Mouse (Mus musculus) heart, postnatal 10 days (tissue): ENCODE measurements around the gene Ryr2. TPM values are rescaled to one million over a fixed set of nuclear protein-coding genes. Genes with fewer than 3 reads are reported as not detected.
"Not testable (repeated sequence)": the region's sequence is repeated elsewhere in the genome, so short reads cannot be mapped to it uniquely, and the experiment has no call there.

Experiments
- DNase-seq, 2 experiments: peaks; one replicate each; pipeline ENCODE4 v3.0.0; 2021
- intact Hi-C: fragments of 180-260 bp; cut with DNase I; formaldehyde crosslinking; loops from one replicate; pipeline ENCODE4 v1.15.1; 2025
- total RNA-seq, 2 experiments: library from RNA; stranded (reverse); gene quantifications; 2 replicates each; pipeline ENCODE4 v1.2.3; 2021

The Ryr2 gene
- total RNA-seq, 2 experiments from 2014 or later: 767 to 773 TPM

DNA sequence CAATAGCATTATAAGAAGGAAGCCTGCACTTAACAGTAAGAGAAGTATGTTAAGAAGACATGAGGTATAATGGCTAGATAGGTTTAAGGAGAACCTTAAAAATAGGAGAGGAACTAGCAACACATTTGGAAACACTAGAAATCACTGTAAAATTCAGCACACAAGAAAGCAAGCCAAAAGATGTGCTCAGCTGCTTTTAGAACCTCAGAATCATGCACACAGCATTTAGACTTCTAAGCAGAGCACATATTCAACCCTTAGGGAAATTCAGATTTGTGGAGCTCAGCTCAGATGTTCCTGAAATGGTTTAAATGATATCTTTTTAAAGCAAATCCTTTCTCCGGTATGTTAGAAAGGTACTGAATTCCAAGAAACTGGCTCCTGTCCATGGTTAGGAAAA, 461.9 kb downstream of the Ryr2 start:
- no peak for DNase-seq
- intact Hi-C loops: no loop called here

DNA sequence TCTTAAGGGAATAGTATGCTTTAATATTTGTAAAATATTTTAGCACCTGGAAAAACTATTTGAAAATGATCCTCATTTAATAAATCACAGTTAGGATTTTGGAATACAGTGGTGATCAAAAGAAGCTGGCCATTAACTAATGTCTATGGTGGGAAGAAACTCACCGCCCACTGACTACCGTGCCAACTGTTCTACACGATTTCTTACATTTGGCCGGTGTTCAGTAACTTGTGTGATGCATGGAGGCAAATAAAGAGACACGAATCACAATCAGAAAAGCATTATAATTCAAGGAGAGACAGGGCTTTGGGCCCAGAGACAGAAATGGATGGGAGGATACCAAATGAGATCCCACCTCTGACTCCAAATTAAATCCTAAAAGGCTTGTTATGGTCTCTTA, 470.4 kb downstream of the Ryr2 start:
- intact Hi-C loops: no loop called here
- DNase-seq: no peak

DNA sequence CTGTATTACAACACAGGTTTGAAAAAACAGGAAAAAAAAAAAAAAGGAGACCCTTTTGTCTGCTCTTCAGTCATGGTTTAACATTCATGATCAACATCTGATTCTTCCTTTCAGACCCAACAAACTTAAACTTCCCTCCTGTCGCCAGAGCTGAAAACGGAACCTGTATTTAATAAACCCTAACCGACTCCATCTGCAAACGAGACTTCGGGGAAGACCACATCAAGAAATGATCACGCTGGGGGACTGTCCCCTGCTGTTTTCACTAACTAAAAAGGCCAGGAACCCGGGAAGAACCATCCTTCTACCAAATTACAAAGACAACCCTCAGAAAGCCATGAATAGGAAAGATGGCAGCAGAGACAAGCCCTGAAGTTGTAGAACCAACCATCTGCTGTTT, 482.2 kb downstream of the Ryr2 start:
- intact Hi-C loops: no loop called here
- no peak for DNase-seq

DNA sequence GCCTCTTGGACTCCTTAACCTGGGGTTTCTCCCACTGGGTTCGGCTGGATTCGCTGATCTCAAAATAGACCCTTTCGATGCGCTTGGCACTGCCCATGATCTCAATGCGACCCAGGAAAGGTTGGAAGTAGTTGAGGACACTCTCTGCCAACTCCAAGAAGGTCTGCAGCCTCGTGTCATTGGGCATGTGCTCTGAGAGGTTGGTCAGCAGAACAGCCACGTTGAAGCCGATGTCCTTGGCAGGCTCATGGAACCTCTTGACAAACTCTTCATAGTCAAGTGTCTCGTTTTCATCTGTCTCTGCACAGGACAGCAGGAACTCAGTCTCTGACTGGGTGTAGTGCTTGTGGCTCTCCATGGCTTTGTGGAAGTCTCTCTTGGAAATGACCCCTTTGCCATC, 511.3 kb downstream of the Ryr2 start:
- DNase-seq: peak; percentile 18 to 28
- intact Hi-C loops: no loop called here

DNA sequence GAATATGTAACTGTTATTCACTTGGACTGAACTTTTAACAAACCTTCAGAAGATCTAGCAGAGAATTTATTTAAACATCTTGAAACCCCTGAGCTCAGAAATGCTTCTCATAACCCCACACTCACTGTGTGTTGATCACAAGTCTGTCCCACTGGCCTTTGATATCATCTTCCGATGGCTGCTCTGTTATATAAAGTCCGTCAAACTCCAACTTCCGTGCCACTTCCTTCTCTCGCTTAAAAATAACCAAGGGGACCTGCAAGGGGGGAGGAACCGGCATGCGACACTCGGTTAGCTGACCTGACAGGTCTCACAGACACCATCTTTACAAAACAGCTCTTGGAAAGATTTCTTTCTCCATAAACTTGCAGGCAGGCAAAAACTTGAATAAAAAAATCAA, 521.5 kb downstream of the Ryr2 start:
- intact Hi-C loops: no loop called here
- DNase-seq: no peak

DNA sequence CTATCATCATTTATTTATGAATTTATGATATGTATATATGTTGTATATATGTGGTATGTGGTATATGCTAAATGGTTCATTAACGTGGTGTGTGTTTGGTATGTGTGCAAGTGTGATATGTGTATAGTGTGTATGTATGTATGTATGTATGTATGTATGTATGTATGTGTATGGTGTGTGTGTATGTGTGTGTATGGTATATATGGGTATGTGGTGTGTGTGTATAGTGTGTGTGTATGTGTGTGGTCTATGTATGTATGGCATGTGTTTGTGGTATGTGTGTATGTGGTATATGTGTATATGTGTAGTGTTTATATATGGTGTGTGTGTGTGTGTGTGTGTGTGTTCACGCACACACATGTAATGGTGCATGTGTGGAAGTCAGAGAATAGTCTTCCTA, 534.2 kb downstream of the Ryr2 start:
- no peak for DNase-seq
- intact Hi-C loops: no loop called here

DNA sequence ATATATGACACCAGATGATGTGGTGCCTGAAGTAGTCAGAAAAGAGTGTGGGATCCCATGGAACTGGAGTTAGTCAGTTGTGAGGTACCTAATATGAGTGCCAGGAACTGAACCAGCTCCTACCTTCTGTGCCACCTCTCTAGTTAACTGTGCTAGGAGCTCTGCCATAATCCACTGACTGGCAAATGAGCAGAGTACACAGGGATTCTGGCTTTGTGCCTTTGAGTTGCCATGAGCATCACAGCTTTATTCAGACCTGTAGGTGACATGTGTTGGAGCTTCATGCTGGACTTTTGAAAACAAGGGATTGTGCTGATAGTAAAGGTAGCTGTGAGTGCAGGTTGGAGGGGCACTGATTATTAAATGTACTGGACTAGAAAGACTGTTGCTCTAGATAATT, 539.4 kb downstream of the Ryr2 start:
- no peak for DNase-seq
- intact Hi-C loops: loop anchor here (10.0 kb wide), 1 partner anchor 1203 kb away; the partner anchor contains the start of gene Chrm3

DNA sequence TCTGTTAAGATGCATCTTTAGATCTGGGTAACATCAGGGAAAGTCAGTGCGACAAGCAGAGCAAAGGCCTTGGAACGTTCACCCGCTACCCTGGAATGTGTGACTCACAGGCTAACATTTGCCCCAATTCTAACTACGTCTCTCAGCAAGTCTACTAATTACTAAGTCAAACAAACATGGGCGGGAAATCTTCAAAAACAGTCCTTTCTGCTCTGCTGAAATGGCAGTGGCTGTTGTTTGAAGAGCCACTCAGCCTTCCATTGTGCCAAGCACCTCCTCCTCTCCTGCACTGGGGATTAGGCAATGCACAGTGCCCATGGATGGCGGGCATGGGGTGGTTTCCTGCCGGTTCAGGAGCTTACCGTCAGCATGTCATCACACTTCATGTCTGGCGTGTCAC, 540.3 kb downstream of the Ryr2 start:
- intact Hi-C loops: loop anchor here (10.0 kb wide), 1 partner anchor 1202 kb away; the partner anchor contains the start of gene Chrm3
- DNase-seq: no peak

DNA sequence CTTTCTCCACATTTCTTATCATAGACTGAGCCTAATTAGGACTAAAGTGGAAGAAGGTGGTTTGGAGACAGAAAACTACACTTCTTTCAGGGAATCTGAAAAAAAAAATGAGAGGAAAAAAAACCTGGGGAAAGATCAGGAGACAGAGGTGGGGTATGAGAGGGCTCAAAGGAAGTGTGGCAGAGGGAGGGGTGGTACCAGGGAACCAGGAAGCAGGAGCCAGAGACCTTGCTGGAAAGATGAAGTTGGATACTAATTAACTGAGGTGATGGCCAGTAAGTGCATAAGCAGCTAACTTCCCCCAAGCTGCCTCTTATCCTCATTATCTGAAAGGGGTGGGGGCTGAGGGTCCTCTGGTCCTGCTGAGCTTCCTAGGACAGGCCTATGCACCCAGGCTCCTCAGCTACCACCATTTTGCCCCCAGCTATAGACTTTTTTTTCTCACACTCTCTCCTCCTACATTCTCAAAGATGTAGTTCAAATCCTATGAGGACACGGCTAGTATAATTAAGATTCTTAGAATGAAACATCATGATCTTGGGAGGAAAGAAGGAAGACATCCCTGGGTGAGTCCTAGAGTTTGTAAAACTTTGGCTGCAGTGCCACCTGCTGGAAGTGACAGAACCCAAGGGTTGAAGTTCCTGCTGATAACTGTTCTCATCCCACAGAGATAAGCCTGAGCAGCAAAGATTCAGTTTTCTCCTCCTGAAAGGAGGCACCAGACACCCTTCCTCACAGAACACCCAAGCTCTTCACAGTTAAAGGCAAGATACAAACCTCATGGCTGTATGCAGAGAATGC, 543.3 kb downstream of the Ryr2 start:
- intact Hi-C loops: loop anchor here (5.0 to 10.0 kb wide), 3 partner anchors 621 to 1199 kb away; partner anchors contain the start of gene Chrm3
- DNase-seq: peak; percentile 67 to 79

DNA sequence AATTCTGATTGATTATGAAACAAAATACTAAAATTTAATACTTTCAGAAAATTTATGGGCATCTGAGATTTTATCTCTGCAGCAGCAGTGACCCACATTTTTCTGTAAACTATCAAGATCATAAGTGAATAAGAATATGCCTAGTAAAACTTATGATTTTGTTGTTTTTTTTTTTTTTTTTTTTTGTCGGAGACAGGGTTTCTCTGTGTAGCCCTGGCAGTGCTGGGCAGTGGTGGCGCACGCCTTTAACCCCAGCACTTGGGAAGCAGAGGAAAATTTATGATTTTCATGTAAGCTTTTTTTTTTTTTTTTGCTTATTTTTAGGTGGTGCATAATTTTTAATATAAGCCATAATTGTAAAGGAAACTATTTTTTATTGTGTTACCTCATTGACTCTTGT, 557.1 kb downstream of the Ryr2 start:
- intact Hi-C loops: no loop called here
- no peak for DNase-seq

DNA sequence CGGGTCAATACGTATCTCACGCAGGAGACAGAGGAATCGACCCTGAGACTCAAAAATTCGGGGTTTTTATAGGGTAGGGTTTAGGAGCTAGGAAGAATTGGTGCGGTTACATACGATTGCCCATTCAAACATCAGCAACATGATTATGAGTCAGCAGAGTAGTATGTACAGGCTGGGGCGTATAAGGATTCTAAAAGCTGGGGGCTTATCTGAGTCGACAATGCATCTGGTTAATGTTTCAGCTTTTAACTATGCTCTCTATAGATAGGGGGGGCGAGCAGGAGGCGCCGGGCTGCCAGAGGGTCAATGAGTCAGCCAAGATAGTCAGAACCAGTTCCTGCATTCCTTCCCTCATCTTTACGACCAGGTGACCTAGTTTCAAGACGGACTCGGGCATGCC, 557.6 kb downstream of the Ryr2 start:
- intact Hi-C loops, DNase-seq: not testable (repeated sequence)

DNA sequence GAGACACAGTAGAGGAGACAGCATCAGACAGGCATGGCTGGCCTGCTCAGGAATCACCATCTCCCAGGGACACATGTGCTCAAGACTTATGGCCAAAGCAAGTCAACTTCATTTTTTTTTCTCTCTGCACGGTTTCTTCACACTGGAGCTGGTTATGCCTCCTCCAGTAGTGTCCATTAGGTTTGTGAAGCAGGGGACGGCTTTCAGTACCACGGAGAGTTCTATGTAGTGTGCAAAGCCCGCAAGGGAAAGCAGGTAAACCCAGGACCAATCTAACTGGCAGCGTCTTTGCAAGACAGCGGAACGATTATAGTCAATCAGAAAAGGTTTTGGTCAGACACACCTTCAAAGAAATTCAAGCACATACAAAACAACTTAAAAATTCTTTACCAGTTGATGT, 560.9 kb downstream of the Ryr2 start:
- intact Hi-C loops: no loop called here
- DNase-seq: peak in 1 of 2 experiments; percentile 33

DNA sequence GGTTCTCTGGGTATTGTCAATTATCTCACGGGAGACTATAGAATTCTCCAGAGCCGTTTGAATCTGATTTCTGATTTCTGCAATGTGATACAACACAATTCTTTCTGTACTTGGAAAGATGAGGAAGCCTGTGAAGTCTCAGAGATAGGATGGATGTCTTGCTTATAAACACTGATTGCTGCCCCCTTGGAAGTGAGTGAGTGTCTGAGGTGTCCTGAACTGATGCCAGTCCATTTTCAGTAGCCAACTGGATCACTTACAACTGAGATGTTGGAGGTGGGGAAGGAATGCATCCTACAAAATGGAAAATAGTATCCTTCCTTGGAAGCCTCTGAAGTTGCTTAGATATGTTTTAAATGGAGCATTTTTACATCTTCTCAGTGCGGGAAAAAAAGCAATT, 564.2 kb downstream of the Ryr2 start:
- no peak for DNase-seq
- intact Hi-C loops: no loop called here

DNA sequence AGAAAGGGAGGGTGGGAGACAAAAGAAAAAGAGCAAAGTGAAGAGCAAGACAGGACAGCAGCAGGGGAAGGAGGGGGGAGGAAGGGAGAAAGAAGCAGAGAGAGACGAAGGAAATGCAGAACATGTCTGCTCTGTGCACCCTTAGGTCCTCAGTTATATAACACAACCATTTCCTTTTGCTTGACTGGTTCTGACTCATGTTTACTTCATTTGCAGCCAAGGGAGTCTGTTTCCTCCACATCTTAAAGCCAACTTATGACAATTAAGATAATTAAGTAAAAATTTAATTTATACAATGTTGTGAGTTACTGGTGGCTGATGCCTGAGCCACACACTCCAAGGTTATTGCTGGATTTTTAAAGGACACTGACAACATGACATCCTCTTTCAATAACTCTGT, 569.9 kb downstream of the Ryr2 start:
- DNase-seq: no peak
- intact Hi-C loops: loop anchor here (5.0 kb wide), 1 partner anchor 90 kb away; no protein-coding TSS in a partner anchor

DNA sequence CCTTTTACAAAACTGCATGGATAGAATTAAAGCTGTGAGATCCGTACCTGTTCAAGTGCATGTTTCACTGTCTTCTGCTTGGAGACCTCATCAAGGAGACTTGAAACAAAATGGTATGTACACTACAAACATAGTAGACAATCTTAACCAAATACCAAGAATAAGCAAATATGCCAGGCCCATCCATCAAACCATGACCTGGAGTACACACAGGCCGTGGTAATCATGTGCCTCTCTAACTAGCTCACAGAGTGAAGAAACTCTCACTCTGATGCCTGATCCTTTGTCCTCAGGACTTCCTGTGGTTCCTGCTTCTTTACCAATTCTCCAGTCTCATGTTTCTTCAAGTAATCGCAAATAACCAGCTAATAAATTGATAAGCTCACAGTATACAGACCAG, 570.9 kb downstream of the Ryr2 start:
- intact Hi-C loops: loop anchor here (5.0 kb wide), 1 partner anchor 89 kb away; no protein-coding TSS in a partner anchor
- DNase-seq: no peak

DNA sequence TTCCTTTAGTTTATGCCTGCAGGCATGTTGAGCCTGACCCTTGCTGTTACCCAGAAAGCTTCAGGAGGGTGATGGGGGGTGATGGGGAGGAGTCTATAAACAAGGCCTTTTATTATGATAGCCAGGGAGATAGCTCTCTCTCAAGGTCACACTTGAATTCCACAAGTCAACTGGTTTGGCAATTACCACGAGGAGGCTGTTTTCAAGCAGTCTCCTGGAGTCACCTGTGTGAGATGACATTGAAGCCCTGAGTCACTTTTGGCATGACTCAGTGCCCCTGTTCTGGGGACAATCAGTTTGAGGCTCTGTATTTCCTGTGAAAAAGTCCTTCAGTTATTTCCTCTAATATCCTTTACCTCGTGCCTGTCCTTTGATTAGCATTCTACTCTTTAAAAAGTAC, 573.5 kb downstream of the Ryr2 start:
- intact Hi-C loops: no loop called here
- DNase-seq: no peak

DNA sequence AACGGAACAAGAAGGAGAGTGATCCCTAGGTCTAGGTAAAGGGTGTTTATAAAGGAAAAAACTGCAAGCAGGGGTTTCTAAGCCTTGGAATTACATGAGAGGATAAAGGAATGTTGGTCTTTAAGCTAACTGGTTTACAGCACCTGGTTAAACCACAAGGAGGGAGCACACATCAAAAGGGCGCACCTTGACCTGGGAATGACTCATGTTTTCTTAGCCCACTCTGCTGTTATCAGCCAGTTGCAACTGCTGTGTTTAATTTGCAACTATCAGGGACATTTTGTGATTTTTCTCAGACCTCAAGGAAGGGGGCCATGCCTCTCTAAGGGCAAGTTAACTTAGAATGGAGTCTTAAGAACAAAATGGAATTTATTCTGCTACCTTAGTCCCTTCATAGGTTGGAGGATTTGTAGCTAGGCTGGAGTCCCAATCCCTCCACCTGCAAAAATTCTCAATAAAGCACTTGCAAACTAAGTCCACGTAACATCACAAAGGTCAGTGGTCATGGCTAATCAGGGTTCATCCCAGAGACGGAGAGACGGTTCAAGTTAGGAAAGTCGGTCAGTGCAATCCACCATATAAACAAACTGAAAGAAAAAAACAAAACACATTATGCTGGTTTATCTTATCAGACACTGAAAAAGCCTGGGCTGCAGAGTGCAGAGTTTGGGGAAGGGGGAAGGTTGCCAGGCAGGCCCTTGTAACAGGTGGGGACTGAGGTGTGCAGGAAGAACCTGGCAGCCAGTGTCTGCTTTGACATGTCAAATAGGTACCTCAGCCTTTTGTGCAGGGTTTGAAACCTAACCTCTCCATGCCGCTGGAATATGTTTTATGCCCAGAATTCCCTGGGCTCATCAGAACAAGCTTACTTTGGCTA, 574.5 kb downstream of the Ryr2 start:
- intact Hi-C loops: no loop called here
- no peak for DNase-seq

DNA sequence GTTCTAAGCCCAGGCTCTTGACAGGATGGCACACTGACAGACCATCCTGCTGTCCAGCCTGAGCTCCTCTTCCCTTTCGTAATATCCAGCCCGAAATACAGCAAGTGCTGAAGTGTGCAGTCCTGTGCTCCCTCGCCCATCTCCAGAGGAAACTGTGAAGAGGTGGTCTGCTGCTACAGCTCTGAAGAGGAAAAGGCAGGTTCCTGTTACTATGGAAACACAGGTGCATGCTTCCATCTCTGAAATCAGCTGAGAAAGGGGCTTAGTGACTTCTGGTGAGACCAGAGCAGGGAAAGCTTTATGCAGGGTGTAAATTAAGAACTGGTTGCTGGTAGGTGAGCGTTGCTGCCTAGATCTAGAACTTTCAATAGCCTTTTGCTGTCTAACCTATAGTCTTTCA, 583.1 kb downstream of the Ryr2 start:
- DNase-seq: no peak

DNA sequence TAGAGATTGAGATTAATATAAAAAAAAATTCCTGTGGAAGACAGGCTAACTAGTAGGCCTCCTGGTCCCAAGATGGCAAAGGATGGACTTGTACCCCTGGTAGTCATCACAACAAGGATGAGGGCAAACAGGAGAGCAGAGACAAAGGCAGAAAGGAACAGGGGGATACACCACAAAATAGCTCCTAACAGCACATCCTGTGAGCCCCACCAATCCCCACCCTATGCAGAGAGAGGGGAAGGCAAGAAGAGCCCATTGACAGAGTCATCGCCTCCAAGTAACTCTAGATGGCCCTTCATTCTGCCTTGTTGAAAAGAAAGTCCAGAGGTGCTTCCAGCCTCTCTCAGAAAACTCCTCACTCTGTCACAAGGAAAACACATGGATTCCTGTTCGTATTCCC, 586.0 kb downstream of the Ryr2 start:
- intact Hi-C loops: no loop called here
- no peak for DNase-seq

More for the DNA sequence above, 583.1 kb downstream of the Ryr2 start:
- intact Hi-C loops: no loop called here

DNA sequence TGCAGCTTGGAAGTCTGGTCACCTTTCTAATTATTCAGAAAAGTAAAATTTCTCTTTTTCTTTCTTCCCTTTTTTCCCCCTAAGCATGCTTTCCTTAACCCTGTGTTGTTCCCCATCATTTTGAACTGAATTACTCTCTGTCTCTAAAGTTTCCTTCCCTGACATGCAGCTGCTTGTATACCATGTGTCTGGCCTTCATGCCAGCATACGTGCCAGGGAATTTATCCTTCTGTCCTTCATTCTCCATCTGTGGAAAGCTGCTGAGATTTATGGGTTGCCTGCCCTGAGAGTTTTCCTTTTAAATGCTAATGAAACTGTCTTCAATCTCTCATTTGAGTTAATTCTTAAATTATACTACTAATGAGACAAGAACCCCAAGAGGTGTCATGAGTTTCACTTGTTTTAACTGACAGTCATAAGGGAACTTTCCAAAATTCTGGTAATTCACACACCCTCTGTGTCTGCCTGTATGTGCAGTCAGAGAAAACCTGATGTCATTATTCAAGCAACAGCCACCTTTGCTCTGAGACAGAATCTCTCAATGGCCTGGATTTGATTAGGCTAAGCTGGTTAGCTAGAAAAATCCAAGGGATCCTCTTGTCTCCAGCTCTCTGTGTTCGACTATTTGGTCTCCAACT, 595.1 kb downstream of the Ryr2 start:
- intact Hi-C loops: no loop called here

More for the DNA sequence above, 595.1 kb downstream of the Ryr2 start:
- no peak for DNase-seq
